Mouse (Mus musculus): Measurements from ENCODE around the gene Mfn2. TPM values are rescaled to one million over a fixed set of nuclear protein-coding genes. Genes with fewer than 3 reads are reported as not detected.

Mfn2 gene
- total RNA-seq, 4 experiments from 2014 or later, result 119 to 236 (median 168) TPM

DNA sequence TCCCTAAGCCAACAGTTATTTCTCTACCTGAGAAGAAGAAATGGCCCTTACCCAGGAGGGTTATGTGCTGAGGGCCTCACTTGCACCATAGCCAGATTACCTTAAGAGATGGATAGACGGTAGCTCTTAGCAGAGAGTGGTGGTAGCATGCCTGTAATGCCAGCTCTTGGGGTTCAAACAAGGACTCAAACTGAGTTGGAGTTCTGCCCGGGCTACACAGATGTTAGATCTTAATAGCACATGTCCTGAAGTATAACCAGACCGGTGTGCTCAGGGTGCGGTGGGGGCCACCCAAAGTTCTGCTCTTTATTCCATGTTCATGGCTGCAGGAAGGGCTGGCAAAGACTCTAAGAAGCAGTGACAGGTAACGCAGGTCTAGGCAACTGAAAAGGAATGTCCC lies 5.0 kb upstream of the Mfn2 start:
- no peak for DNase-seq

DNA sequence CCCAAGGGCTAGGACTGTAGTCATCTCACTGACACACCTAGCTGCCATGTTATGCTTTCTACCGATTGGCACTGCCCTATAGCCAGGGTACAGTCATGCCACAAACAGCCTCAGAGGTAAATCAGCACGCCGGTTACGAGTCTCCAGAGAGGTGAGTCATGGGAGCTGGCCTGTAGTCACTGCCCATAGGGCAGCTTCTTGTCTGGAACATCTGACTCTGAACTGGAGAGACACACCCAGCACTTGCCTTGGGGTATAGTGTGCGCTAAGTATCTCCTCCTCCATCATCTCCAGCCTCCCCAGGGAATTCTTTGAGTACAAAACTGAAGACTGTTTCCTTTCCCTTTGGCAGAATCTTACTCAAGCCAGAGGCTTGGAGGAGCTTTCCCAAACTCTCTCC lies 1.7 kb upstream of the Mfn2 start:
- DNase-seq, result peak; percentile 48

- no peak for DNase-seq
Measured at GRCm38 (mm10) chr4:147905090-147905659, 671 bp upstream of the Mfn2 start.

GRCm38 (mm10) chr4:147903601-147904000 lies 903 bp downstream of the Mfn2 start:
- DNase-seq, result peak; percentile 72

- no peak for DNase-seq
Measured at GRCm38 (mm10) chr4:147902906-147903500, 1.5 kb downstream of the Mfn2 start.

- DNase-seq, result no peak
Measured at GRCm38 (mm10) chr4:147900452-147900851, 4.1 kb downstream of the Mfn2 start.

- no peak for DNase-seq
Measured at GRCm38 (mm10) chr4:147897348-147897747, 7.2 kb downstream of the Mfn2 start.

DNA sequence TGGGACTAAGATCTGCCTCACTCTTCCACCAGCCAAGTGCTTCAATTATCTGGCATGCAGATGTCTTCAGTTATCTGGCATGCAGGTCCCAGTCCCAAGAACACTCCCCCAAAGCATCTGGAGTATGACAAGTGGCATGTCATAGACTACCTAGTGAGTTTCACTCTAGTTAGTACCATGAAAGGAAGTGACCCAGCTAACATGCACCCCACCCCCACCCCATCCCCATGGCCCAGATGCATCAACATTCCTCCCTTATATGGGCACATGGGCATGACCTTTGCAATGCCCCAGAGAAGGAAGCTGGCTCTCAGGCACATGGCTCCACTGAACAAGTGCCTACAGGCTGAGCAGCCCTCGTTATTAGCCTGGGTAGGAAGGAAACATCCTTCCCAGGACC lies 8.1 kb downstream of the Mfn2 start:
- DNase-seq, result no peak

GRCm38 (mm10) chr4:147895815-147896330 lies 8.6 kb downstream of the Mfn2 start:
- DNase-seq, result no peak

GRCm38 (mm10) chr4:147890341-147890740 lies 14.2 kb downstream of the Mfn2 start:
- DNase-seq, result no peak

DNA sequence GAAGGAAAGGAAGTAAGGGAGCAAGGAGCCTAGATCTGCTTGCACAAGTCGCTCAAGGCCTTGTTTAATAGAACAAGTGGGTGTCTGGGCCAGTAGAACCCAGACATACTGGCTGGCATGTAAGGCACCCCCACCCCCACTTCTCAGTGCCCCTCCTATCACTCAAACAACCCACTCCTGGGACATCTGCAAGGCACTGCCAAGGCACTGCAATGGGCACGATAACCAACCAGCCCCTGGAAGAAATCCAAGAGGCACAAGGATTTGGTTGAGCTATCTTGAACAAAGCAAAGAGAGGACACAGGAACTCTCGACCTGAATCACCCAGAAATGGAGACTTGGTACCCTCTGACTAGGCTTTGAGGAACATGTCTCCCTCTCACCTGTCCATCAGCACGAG lies 16.3 kb downstream of the Mfn2 start:
- DNase-seq, result no peak

DNA sequence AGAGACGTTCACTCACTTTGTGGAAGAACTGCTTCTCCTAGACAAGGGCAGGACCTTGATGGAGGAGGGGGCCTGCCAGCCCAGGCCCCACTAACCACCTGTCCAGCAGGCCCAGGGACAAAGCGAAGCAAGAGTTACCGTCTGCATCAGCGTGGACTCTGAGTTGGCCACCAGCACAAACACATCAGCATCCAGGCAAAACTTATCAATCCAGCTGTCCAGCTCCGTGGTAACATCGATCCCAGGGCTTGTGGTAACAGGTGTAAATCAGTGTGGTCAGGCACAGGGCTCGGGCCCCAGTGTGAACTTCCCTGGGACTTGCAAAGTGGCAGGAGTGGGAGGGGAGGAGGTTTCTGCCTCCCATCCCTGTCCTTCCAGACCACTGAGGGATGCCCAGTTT lies 17.2 kb downstream of the Mfn2 start:
- no peak for DNase-seq

GRCm38 (mm10) chr4:147886158-147886557 lies 18.3 kb downstream of the Mfn2 start:
- DNase-seq, result no peak

DNA sequence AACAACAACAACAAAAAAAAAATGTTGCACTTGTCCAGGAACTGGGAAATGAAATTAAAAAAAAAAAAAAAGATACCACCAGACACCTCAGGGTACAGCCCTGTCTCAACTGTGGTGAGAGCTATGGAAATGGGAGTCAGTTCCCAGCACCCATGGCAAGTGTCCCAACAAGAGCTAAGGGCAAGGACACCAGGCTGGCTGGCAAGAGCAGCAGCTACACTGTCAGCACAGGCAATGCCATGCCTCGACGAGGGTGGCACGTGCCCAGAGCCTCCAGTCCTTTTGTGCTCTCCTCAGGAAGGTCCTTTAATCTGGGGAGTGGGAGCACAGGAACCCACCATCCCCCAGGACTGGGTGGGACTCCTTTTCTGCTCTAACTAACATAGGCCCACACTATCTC lies 20.4 kb downstream of the Mfn2 start:
- DNase-seq, result no peak

- no peak for DNase-seq
Measured at GRCm38 (mm10) chr4:147883041-147883440, 21.5 kb downstream of the Mfn2 start.

DNA sequence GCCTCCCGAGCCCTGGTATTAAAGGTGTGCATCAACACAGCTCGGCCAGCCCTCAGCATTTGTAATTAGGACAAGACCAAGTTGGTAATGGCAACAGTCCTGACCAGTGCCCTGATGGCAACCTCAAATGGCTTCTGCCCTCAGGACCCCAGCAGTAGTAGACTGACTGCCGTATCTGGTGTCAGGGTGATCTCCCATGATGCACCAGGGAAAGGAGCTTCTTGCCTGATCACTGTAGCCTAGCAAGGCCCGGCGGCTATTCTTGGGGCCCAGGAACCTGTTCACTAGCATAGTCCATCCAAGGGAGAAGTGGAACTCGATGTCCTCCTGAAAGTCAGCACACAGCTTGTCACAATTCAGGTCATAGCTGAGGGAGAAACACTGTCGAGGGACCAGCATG lies 22.7 kb downstream of the Mfn2 start:
- DNase-seq, result no peak

DNA sequence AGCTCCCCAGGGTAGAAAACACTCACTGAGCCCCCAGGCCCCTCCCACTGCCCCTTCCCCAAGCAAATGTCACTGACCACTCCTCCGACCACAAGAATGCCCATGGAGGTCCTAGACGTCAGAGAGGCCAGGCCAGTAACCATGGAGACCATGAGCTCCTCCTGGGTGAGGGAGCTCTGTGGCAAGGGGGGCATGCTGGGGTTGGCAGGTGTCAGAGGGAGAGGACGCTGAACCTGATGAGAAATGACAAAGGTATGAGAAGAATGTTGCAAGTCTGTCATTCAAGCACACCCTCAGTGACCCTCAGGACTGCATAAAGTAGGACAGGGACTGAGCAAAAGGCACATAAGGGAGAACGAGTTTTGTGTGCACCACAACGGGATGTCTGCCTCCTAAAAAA lies 24.6 kb downstream of the Mfn2 start:
- no peak for DNase-seq

GRCm38 (mm10) chr4:147879456-147879855 lies 25.0 kb downstream of the Mfn2 start:
- DNase-seq, result no peak

- DNase-seq, result no peak
Measured at GRCm38 (mm10) chr4:147878537-147878936, 26.0 kb downstream of the Mfn2 start.

DNA sequence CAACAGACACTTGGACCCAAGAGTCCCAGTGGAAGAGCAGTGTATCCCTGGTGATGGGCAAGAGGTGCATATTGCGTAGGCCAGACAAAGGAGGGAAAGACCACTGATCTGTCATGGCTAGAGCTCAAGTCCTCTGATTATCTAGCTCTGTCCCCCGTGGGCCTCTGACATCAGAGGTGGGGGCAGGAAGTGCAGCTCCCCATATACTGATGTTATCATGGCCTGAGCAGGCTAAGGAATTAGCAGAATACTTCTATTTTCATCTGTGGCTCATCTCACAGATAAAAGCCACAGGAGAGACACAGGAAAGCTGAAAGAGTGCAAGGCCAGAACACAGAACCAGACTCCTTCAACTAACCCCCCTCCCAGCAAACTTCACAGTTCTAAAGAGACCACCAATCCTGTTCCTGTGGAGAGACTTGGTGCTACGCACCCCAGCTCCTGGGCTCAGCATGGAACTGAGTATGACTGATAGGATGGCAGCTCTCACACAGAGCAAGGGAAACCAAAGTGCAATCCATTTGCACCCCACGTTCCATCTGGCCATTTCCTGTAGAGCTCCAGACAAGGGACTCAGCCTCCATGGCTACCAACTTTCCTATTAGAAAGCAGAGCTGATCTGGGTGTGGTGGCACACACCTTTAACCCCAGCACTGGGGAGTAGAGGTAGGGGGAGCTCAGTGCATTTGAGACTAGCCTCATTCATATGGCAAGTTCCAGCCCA lies 28.5 kb downstream of the Mfn2 start:
- DNase-seq, result no peak

DNA sequence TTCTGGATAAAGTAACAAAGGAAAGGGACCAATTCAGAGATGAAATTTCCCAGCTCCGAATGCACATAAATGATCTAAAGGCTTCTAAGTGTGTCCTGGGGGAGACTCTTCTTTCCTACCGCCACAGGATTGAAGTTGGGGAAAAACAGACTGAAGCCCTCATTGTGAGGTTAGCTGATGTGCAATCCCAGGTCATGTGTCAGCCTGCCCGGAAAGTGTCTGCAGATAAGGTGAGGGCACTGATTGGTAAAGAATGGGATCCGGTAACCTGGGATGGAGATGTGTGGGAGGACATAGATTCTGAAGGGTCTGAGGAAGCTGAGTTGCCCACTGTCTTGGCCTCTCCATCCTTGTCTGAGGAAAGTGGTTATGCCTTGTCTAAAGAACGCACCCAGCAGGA lies 35.3 kb downstream of the Mfn2 start:
- no peak for DNase-seq

DNA sequence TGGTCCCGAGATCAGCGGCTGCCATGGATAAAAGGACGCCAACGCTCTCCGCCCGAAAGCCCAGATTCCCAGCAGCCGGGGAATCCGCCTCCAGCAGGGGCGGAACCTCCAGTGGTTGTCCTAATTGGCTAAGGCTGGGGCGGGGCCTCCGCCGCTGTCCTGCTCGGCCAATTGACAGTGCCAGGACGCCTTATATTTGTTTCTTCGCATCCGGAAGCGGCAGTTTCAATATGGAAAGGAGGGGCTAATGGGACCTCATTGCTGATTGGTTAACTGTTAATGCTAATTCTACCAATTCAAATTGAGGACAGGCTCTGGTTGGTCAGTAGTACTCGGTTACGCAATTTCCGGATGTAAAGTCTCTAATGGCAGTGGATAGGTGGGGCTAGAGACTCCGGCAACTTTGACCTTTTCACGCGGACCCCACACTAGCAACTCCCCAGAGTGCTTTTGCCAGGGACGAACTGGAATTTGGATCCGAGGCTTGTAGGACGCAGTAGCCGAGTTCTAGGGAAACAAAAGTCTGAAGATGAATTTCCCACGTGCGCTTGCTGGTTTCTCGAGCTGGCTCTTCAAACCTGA lies 36.0 kb downstream of the Mfn2 start, which contains the start of the genes Miip and Fv1:
Miip (minus strand) TSS at position 367 of the 582 bp plus-strand sequence.
Fv1 (plus strand) TSS at position 530 of the 582 bp plus-strand sequence.
- peak; percentile 97 for DNase-seq

All from adrenal gland, adult 8-10 months (tissue).